Mouse (Mus musculus) cerebellum, adult 2 months (tissue): ENCODE results near the gene Rab25.

Experiments
- CTCF ChIP-seq: fragments of 200-500 bp; IDR thresholded peaks from 2 replicates; pipeline ENCODE4 v1.5.1; 2011; ENCODE audit warnings: low read depth, mild to moderate bottlenecking, control low read depth, low read length, moderate library complexity, borderline replicate concordance; ENCODE audit not compliant: insufficient read depth
- POLR2A ChIP-seq: fragments of 200-500 bp; IDR thresholded peaks from 2 replicates; pipeline ENCODE4 v1.6.1; 2011; ENCODE audit warnings: low read length, control low read depth, borderline replicate concordance; ENCODE audit not compliant: insufficient read depth

DNA sequence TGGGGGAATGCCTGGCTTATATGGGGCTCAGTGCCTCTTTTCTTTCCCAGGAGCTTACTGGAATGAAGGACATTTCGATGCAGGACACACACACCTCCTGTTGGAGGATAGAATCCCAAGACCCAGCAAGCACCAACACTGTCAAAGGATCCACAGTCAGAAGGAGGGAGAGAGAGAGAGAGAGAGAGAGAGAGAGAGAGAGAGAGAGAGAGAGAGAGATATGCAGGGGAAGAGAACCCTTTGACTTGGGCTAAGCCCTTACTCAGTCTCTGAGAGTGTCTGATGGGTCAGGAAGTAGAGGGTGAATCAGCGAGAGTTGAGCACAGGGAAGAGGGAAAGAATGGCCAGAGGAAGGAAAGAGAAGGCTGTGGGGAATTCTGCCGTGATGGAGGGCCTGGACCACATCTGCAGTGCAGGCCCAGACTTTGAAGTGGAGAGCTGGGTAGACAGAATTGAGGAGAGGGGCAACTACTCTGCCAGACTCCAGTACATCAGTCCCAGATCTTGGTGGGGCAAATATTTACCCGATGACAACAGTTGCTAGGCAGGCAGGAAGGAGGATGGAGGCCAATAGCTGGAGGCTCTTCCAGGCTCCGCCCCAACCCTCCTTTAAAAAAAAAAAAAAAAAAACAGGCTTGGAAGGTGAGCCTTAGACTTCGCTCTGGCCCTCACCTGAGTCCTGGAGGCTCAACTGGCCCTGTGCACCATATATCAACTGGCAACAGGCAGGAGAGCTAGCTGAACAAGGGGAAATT, 35.8 kb downstream of the Rab25 start:
- TF ChIP-seq CTCF (no peak), POLR2A (no peak)
